Mouse (Mus musculus) G1E (cell line): ENCODE measurements around the gene D430042O09Rik.

Source experiments
- CTCF ChIP-seq: IDR thresholded peaks from 2 replicates; pipeline ENCODE4 v1.5.1; 2012; ENCODE audit warnings: low read depth, low read length, inconsistent platforms, mixed read lengths
- POLR2AphosphoS5 ChIP-seq: IDR thresholded peaks from 2 replicates; pipeline ENCODE4 v1.6.1; 2012; ENCODE audit warnings: low read depth, low read length, inconsistent platforms; ENCODE audit not compliant: insufficient replicate concordance
- TAL1 ChIP-seq: conservative IDR thresholded peaks from 2 replicates; pipeline ENCODE4 v1.6.1; 2012; ENCODE audit warnings: low read depth, low read length, inconsistent platforms, mixed read lengths

DNA sequence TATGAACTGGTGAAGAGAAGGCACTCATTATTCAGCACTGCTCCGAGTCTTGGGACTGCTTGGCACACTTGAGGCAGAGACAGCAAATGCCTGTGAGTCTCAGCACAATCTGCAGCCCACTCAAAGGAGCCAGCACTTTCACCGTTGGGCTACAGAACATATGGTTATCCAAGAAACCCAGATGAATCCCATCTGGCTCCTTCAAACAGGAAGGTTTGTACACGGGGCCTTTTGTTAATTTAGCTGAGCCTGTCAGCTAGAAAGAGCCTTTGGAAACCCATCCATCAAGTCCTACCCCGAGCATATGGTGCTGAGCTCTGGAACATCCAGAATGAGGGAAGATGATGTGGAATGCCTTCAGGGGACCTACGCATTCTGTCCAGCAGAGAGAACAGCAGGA lies 13.6 kb upstream of the D430042O09Rik start:
- no peak for TF ChIP-seq POLR2AphosphoS5
- TF ChIP-seq CTCF, result no peak
- TF ChIP-seq TAL1, result no peak
